Mouse (Mus musculus) intestine, embryonic 14.5 days (tissue): Measurements from ENCODE around the gene Txndc11. TPM values are rescaled to one million over a fixed set of nuclear protein-coding genes. Genes with fewer than 3 reads are reported as not detected.

ENCODE experiments used
- ATAC-seq: fragments of 200-750 bp; cut with Nextera tagmentation; replicated peaks from 2 replicates; pipeline ENCODE4 v1.8.0; 2017; ENCODE audit warnings: low read depth, moderate number of reproducible peaks, moderate TSS enrichment, moderate library complexity; ENCODE audit not compliant: low FRiP score, low TSS enrichment
- DNase-seq: peaks from one replicate; pipeline ENCODE4 v3.0.0-alpha.2; 2018; ENCODE audit warnings: low spot score
- H3K27ac ChIP-seq: fragments of 300-500 bp; sonication (generic); 2 replicates; pipeline ENCODE4 v1.5.1; 2014; ENCODE audit warnings: low read depth, mild to moderate bottlenecking, control low read depth
- H3K27me3 ChIP-seq: fragments of 300-500 bp; sonication (generic); replicated peaks from 2 replicates; pipeline ENCODE4 v1.6.1; 2014; ENCODE audit warnings: low read length, control low read depth; ENCODE audit not compliant: control insufficient read depth, insufficient read depth
- H3K36me3 ChIP-seq: fragments of 300-500 bp; sonication (generic); 2 replicates; pipeline ENCODE4 v1.6.1; 2014; ENCODE audit warnings: low read length, control low read depth; ENCODE audit not compliant: control insufficient read depth, insufficient read depth
- H3K4me1 ChIP-seq: fragments of 300-500 bp; sonication (generic); replicated peaks from 2 replicates; pipeline ENCODE4 v1.6.1; 2014; ENCODE audit warnings: low read length, control low read depth, mixed read lengths; ENCODE audit not compliant: control insufficient read depth, insufficient read depth
- H3K4me2 ChIP-seq: fragments of 300-500 bp; sonication (generic); 2 replicates; pipeline ENCODE4 v1.6.1; 2014; ENCODE audit warnings: low read length
- H3K4me3 ChIP-seq: fragments of 300-500 bp; sonication (generic); 2 replicates; pipeline ENCODE4 v1.5.1; 2014; ENCODE audit warnings: low read depth, low read length, control low read depth, mixed read lengths
- H3K9ac ChIP-seq: fragments of 300-500 bp; sonication (generic); 2 replicates; pipeline ENCODE4 v1.6.1; 2014; ENCODE audit warnings: mild to moderate bottlenecking, low read length
- H3K9me3 ChIP-seq: fragments of 300-500 bp; sonication (generic); 2 replicates; pipeline ENCODE4 v1.6.1; 2016; ENCODE audit warnings: low read length, control low read depth; ENCODE audit not compliant: control insufficient read depth
- WGBS: fragments of 180-500 bp; shearing (Covaris S2); extraction: QIAGEN DNeasy Blood & Tissue Kit; methylation state at CpG from one replicate; pipeline ENCODE4 v1.1.7; 2014; 5-methylcytosine and 5-hydroxymethylcytosine counted together
- polyA plus RNA-seq: library from polyadenylated mRNA; unstranded; fragments of >200 nt; fragmentation: Nextera tagmentation; extraction: Ambion mirVana; gene quantifications from 2 replicates; pipeline ENCODE4 v1.2.1, GENCODE M21; 2014

The Txndc11 gene
- polyA plus RNA-seq, 1 experiment from 2014 or later = 39.2 TPM

DNA sequence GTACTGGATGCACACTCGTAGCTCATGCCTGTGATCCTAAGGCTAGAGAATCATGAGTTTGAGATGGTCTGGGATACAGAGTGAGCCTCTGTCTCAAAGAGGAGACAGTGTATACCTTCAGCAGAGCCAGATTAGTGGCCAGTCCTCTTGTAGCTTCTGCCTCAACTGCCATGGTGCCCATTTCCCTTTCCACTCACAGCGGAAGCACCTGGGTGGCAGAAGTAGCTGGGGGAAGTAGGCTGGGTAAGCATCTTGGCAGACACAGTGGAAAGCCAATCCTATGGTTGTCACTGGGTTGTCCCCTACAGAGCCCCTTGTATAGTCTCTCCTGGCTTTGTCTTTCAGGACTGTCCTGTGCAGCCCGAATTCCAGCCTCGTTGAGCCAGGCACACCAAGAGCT is 62.6 kb downstream of the Txndc11 start:
- H3K9ac ChIP-seq = no peak overlapping the region
- 89% methylated on average over 4 of the region's 4 CpGs for WGBS
- ATAC-seq = no peak

GRCm38 (mm10) chr16:11071176-11071575 is 63.3 kb downstream of the Txndc11 start:
- H3K27me3 ChIP-seq = no peaks in the 10 kb centered on the region
- DNase-seq = no peak
- no peaks in the 10 kb centered on the region for H3K9me3 ChIP-seq
- 81% methylated on average over 5 of the region's 5 CpGs for WGBS
- no peak overlapping the region for H3K4me3 ChIP-seq
- H3K4me1 ChIP-seq = peaks cover 30% of the 10 kb centered on the region
- H3K9ac ChIP-seq = no peak overlapping the region
- no peak for ATAC-seq
- H3K27ac ChIP-seq = no peak overlapping the region
- H3K4me2 ChIP-seq = no peak overlapping the region
- H3K36me3 ChIP-seq = peaks cover 58% of the 10 kb centered on the region

More for the DNA sequence above, 62.6 kb downstream of the Txndc11 start:
- H3K9me3 ChIP-seq = no peaks in the 10 kb centered on the region
- no peaks in the 10 kb centered on the region for H3K27me3 ChIP-seq
- DNase-seq = no peak
- H3K27ac ChIP-seq = no peak overlapping the region
- peaks cover 61% of the 10 kb centered on the region for H3K36me3 ChIP-seq
- peaks cover 30% of the 10 kb centered on the region for H3K4me1 ChIP-seq
- no peak overlapping the region for H3K4me2 ChIP-seq
- no peak overlapping the region for H3K4me3 ChIP-seq

- no peak overlapping the region for H3K4me3 ChIP-seq
- WGBS = 53% methylated on average over 7 of the region's 7 CpGs
- DNase-seq = no peak
- H3K4me1 ChIP-seq = peaks cover 38% of the 10 kb centered on the region
- no peaks in the 10 kb centered on the region for H3K9me3 ChIP-seq
- H3K36me3 ChIP-seq = peaks cover 46% of the 10 kb centered on the region
- H3K27me3 ChIP-seq = no peaks in the 10 kb centered on the region
- peak overlapping the region; percentile 54; the same call in 1 of the 2 replicates for H3K27ac ChIP-seq
- ATAC-seq = no peak
- H3K4me2 ChIP-seq = peak overlapping the region; percentile 12; the same call in 1 of the 2 replicates
- H3K9ac ChIP-seq = 0 out of 2 replicates have a peak overlapping the region, but pooled peaks have one; percentile 3
Measured at GRCm38 (mm10) chr16:11069710-11070420, 64.6 kb downstream of the Txndc11 start.

GRCm38 (mm10) chr16:11069271-11069670 is 65.2 kb downstream of the Txndc11 start:
- peak overlapping the region; percentile 54; the same call in 1 of the 2 replicates for H3K27ac ChIP-seq
- no peaks in the 10 kb centered on the region for H3K9me3 ChIP-seq
- H3K36me3 ChIP-seq = peaks cover 40% of the 10 kb centered on the region
- peaks cover 38% of the 10 kb centered on the region for H3K4me1 ChIP-seq
- H3K4me3 ChIP-seq = no peak overlapping the region
- ATAC-seq (no peak), DNase-seq (no peak)
- WGBS = 59% methylated on average over 6 of the region's 6 CpGs
- H3K27me3 ChIP-seq = no peaks in the 10 kb centered on the region
- peak overlapping the region; percentile 13 for H3K4me2 ChIP-seq
- H3K9ac ChIP-seq = 0 out of 2 replicates have a peak overlapping the region, but pooled peaks have one; percentile 3

- WGBS = 89% methylated on average over 3 of the region's 3 CpGs
- DNase-seq = no peak
- no peak for ATAC-seq
- Histone ChIP-seq H3K27ac (0 out of 2 replicates have a peak overlapping the region, but pooled peaks have one; percentile 54), H3K9ac (no peak overlapping the region), H3K4me2 (peak overlapping the region; percentile 13), H3K4me1 (peaks cover 41% of the 10 kb centered on the region), H3K36me3 (peaks cover 34% of the 10 kb centered on the region), H3K4me3 (no peak overlapping the region), H3K9me3 (no peaks in the 10 kb centered on the region), H3K27me3 (no peaks in the 10 kb centered on the region)
Measured at GRCm38 (mm10) chr16:11068666-11069065, 65.8 kb downstream of the Txndc11 start.

GRCm38 (mm10) chr16:11066833-11067191 is 67.6 kb downstream of the Txndc11 start:
- Histone ChIP-seq H3K4me1 (peaks cover 51% of the 10 kb centered on the region), H3K9ac (peak overlapping the region; percentile 84), H3K4me3 (peak overlapping the region; percentile 56), H3K27ac (peak overlapping the region; percentile 84), H3K27me3 (no peaks in the 10 kb centered on the region), H3K36me3 (peaks cover 15% of the 10 kb centered on the region), H3K9me3 (no peaks in the 10 kb centered on the region), H3K4me2 (peak overlapping the region; percentile 77)
- 0% methylated on average over 22 of the region's 22 CpGs for WGBS
- DNase-seq (peak; percentile 87), ATAC-seq (peak; percentile 44)

GRCm38 (mm10) chr16:11066029-11066832 is 68.2 kb downstream of the Txndc11 start, which contains the start of gene Litaf:
Gene Litaf (minus strand): TSS chr16:11066157.
- peak; percentile 96 for DNase-seq
- peaks cover 51% of the 10 kb centered on the region for H3K4me1 ChIP-seq
- H3K9ac ChIP-seq = peak within 1 kb of the TSS; percentile 84
- peak; percentile 98 for ATAC-seq
- WGBS = under 1% methylated on average over 77 of the region's 78 CpGs
- peak within 1 kb of the TSS; percentile 84 for H3K27ac ChIP-seq
- H3K4me2 ChIP-seq = peak within 1 kb of the TSS; percentile 77
- peak within 1 kb of the TSS; percentile 56 for H3K4me3 ChIP-seq
- H3K27me3 ChIP-seq = no peaks in the 10 kb centered on the region
- 0 out of 2 replicates have a peak, but pooled peaks cover 10% of the 10 kb centered on the region for H3K36me3 ChIP-seq
- no peaks in the 10 kb centered on the region for H3K9me3 ChIP-seq

- Histone ChIP-seq H3K27me3 (no peaks in the 10 kb centered on the region), H3K9me3 (no peaks in the 10 kb centered on the region), H3K4me2 (peak overlapping the region; percentile 77), H3K36me3 (0 out of 2 replicates have a peak, but pooled peaks cover 5% of the 10 kb centered on the region), H3K27ac (peak overlapping the region; percentile 48; the same call in 1 of the 2 replicates), H3K4me1 (peaks cover 51% of the 10 kb centered on the region), H3K9ac (peak overlapping the region; percentile 38; the same call in 1 of the 2 replicates), H3K4me3 (peak overlapping the region; percentile 56)
- DNase-seq (no peak), ATAC-seq (no peak)
- WGBS = 68% methylated on average over 5 of the region's 5 CpGs
Measured at GRCm38 (mm10) chr16:11065431-11065830, 69.0 kb downstream of the Txndc11 start.
